Mouse (Mus musculus): Measurements from ENCODE around the gene Myof. TPM values are rescaled to one million over a fixed set of nuclear protein-coding genes. Genes with fewer than 3 reads are reported as not detected.

The Myof gene
- polyA plus RNA-seq, 1 experiment = not detected

GRCm38 (mm10) chr19:38054149-38054719, 10.9 kb upstream of the Myof start:
- H3K4me1 ChIP-seq (ENCODE audit: control insufficient read depth, insufficient read depth, low read length) = peaks cover 2% of the 10 kb centered on the region
- under 1% methylated on average over 23 of the region's 23 CpGs for WGBS
- TF ChIP-seq POLR2A (IDR thresholded peaks at IDR 0.05; ENCODE audit: insufficient read depth, low read depth, low read length) = 0 out of 2 replicates have a peak, but pooled peaks have one; percentile 22
- TF ChIP-seq CTCF (IDR thresholded peaks at IDR 0.05; ENCODE audit: insufficient read depth, low read depth, low read length) = no peak
- peak overlapping the region; percentile 82 for H3K4me3 ChIP-seq (ENCODE audit: insufficient read depth, low read depth, low read length)
- no peak overlapping the region for H3K27ac ChIP-seq (ENCODE audit: insufficient read depth, low read depth, low read length)

DNA sequence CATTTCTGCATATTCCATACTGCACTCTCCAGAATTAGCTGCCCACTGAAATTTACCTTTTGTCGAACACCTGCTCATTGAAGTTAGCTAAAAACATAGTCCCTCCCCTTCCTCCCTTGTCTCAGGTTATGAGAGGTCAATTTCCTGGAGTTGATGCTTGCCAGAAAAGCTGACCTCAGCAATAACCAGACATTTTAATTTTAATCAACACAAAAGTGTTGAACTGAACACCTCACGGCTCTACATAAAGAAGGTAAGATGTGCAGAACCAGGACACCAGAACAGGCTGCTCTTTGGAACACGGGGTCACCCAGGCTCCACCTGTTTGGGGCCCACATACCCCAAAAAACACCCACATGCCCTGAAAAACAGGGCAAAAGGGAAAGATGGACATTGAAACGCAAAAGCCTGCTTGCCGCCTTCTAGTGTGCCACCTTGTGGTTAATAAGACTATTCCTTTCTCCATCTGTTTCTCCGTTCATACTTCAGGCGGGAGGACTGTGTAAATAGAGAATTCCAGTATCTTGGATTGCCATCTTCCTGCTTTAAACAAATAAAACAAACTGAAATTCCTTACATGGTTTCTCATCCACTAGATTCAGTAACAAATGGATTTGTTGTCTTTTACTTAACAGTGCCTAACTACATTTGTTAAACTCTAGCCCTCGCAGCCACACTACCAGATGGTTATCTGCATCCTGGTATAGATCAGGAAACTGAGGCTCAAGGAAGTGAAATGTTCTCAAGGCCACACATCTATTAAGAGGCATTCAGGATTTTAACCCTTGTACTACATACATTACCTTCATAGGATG, 10.1 kb upstream of the Myof start:
- no peak overlapping the region for H3K27ac ChIP-seq (ENCODE audit: insufficient read depth, low read depth, low read length)
- TF ChIP-seq CTCF (IDR thresholded peaks at IDR 0.05; ENCODE audit: insufficient read depth, low read depth, low read length) = peak; percentile 38; the same call in 1 of the 2 replicates
- no peak for TF ChIP-seq POLR2A (IDR thresholded peaks at IDR 0.05; ENCODE audit: insufficient read depth, low read depth, low read length)
- no peak overlapping the region for H3K4me3 ChIP-seq (ENCODE audit: insufficient read depth, low read depth, low read length)
- peaks cover 2% of the 10 kb centered on the region for H3K4me1 ChIP-seq (ENCODE audit: control insufficient read depth, insufficient read depth, low read length)
- 32% methylated on average over 8 of the region's 8 CpGs for WGBS

DNA sequence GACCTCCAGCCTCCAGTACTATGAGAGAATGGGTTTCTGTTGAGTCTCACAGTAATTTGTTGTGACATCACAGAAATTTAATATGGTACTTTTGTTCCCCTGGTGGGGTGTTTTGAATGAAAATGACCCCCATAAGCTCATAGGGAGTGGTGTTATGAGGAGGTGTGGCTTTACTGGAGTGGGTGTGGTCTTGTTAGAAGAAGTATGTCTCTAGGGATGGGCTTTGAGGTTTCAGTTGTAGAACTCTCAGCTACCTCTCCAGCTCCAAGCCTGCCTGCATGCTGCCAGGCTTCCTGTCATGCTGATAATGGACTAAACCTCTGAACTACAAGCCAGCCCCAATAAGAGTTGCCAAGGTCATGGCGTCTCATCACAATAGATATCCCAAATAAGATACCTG, 6.3 kb upstream of the Myof start:
- WGBS = 97% methylated on average over 1 of the region's 1 CpGs
- peaks cover 2% of the 10 kb centered on the region for H3K4me1 ChIP-seq (ENCODE audit: control insufficient read depth, insufficient read depth, low read length)
- no peak overlapping the region for H3K4me3 ChIP-seq (ENCODE audit: insufficient read depth, low read depth, low read length)
- H3K27ac ChIP-seq (ENCODE audit: insufficient read depth, low read depth, low read length) = no peak overlapping the region
- TF ChIP-seq CTCF (IDR thresholded peaks at IDR 0.05; ENCODE audit: insufficient read depth, low read depth, low read length) (no peak), POLR2A (IDR thresholded peaks at IDR 0.05; ENCODE audit: insufficient read depth, low read depth, low read length) (no peak)

- no peak overlapping the region for H3K4me3 ChIP-seq (ENCODE audit: insufficient read depth, low read depth, low read length)
- WGBS = 93% methylated on average over 3 of the region's 3 CpGs
- no peak for TF ChIP-seq POLR2A (IDR thresholded peaks at IDR 0.05; ENCODE audit: insufficient read depth, low read depth, low read length)
- no peak for TF ChIP-seq CTCF (IDR thresholded peaks at IDR 0.05; ENCODE audit: insufficient read depth, low read depth, low read length)
- H3K27ac ChIP-seq (ENCODE audit: insufficient read depth, low read depth, low read length) = no peak overlapping the region
- H3K4me1 ChIP-seq (ENCODE audit: control insufficient read depth, insufficient read depth, low read length) = peaks cover 7% of the 10 kb centered on the region; the same call in 1 of the 2 replicates
These were observed 1.8 kb upstream of the Myof start for GRCm38 (mm10) chr19:38045198-38045597.

GRCm38 (mm10) chr19:38042261-38042722, 1.1 kb downstream of the Myof start:
- no peak overlapping the region for H3K27ac ChIP-seq (ENCODE audit: insufficient read depth, low read depth, low read length)
- WGBS = 16% methylated on average over 5 of the region's 5 CpGs
- peaks cover 7% of the 10 kb centered on the region; the same call in 1 of the 2 replicates for H3K4me1 ChIP-seq (ENCODE audit: control insufficient read depth, insufficient read depth, low read length)
- TF ChIP-seq CTCF (IDR thresholded peaks at IDR 0.05; ENCODE audit: insufficient read depth, low read depth, low read length) (no peak), POLR2A (IDR thresholded peaks at IDR 0.05; ENCODE audit: insufficient read depth, low read depth, low read length) (no peak)
- no peak overlapping the region for H3K4me3 ChIP-seq (ENCODE audit: insufficient read depth, low read depth, low read length)

- TF ChIP-seq CTCF (IDR thresholded peaks at IDR 0.05; ENCODE audit: insufficient read depth, low read depth, low read length) (no peak), POLR2A (IDR thresholded peaks at IDR 0.05; ENCODE audit: insufficient read depth, low read depth, low read length) (no peak)
- WGBS = 81% methylated on average over 2 of the region's 2 CpGs
These were observed 5.1 kb downstream of the Myof start for GRCm38 (mm10) chr19:38038267-38038666.

DNA sequence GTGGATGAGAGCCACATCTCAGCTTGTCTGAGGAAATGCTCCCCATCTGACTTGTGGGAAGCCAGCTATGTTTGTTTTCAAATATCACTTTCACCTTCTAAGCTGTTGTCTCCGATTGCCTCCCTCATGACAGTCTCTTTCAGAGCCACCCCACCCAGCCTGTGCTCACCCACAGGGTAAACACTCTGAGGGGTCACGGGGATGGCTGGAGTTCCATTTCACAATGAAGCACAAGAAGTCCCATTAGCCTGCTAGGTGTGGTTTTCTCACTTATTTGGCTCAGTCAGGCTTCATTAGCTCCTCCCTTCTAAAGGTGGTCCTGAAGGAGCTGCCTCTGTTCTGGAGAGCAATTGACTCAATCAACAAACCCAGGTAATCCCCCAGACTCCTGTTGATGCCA, 7.6 kb downstream of the Myof start:
- no peak overlapping the region for H3K4me3 ChIP-seq (ENCODE audit: insufficient read depth, low read depth, low read length)
- no peak overlapping the region for H3K27ac ChIP-seq (ENCODE audit: insufficient read depth, low read depth, low read length)
- H3K4me1 ChIP-seq (ENCODE audit: control insufficient read depth, insufficient read depth, low read length) = peaks cover 3% of the 10 kb centered on the region; the same call in 1 of the 2 replicates
- 81% methylated on average over 2 of the region's 2 CpGs for WGBS
- no peak for TF ChIP-seq CTCF (IDR thresholded peaks at IDR 0.05; ENCODE audit: insufficient read depth, low read depth, low read length)
- no peak for TF ChIP-seq POLR2A (IDR thresholded peaks at IDR 0.05; ENCODE audit: insufficient read depth, low read depth, low read length)

More at GRCm38 (mm10) chr19:38038267-38038666, 5.1 kb downstream of the Myof start:
- Histone ChIP-seq H3K4me1 (ENCODE audit: control insufficient read depth, insufficient read depth, low read length) (peaks cover 5% of the 10 kb centered on the region; the same call in 1 of the 2 replicates), H3K27ac (ENCODE audit: insufficient read depth, low read depth, low read length) (no peak overlapping the region), H3K4me3 (ENCODE audit: insufficient read depth, low read depth, low read length) (no peak overlapping the region)

DNA sequence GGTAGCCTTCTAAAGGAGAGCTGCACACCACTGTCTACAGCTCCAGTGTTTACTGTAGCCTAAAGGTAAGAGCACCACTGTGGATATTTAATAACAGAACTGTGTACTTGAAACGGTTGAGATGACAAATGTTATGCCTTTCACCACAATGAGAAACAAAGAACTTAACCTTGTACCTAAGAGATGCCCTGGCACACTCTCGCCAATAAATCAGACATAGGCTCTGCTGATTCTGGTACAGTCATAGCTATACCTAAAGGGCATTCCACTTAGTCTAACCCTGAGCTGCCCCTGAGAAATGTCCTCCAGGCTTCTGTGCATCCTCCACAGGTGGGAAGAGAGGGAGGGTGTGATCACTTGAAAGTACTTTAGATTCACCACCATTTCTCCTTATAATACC, 8.7 kb downstream of the Myof start:
- 76% methylated on average over 2 of the region's 2 CpGs for WGBS
- H3K27ac ChIP-seq (ENCODE audit: insufficient read depth, low read depth, low read length) = no peak overlapping the region
- H3K4me3 ChIP-seq (ENCODE audit: insufficient read depth, low read depth, low read length) = no peak overlapping the region
- peaks cover 8% of the 10 kb centered on the region for H3K4me1 ChIP-seq (ENCODE audit: control insufficient read depth, insufficient read depth, low read length)
- TF ChIP-seq POLR2A (IDR thresholded peaks at IDR 0.05; ENCODE audit: insufficient read depth, low read depth, low read length) (no peak), CTCF (IDR thresholded peaks at IDR 0.05; ENCODE audit: insufficient read depth, low read depth, low read length) (no peak)

- 96% methylated on average over 2 of the region's 2 CpGs for WGBS
- Histone ChIP-seq H3K4me1 (ENCODE audit: control insufficient read depth, insufficient read depth, low read length) (peaks cover 8% of the 10 kb centered on the region), H3K4me3 (ENCODE audit: insufficient read depth, low read depth, low read length) (no peak overlapping the region), H3K27ac (ENCODE audit: insufficient read depth, low read depth, low read length) (no peak overlapping the region)
- no peak for TF ChIP-seq POLR2A (IDR thresholded peaks at IDR 0.05; ENCODE audit: insufficient read depth, low read depth, low read length)
- TF ChIP-seq CTCF (IDR thresholded peaks at IDR 0.05; ENCODE audit: insufficient read depth, low read depth, low read length) = no peak
These were observed 9.7 kb downstream of the Myof start for GRCm38 (mm10) chr19:38033735-38034057.
